Mouse (Mus musculus) ES-Bruce4 (cell line): ENCODE results near the gene Neurl1b.

Source experiments
- CTCF ChIP-seq: IDR thresholded peaks from one replicate; pipeline ENCODE4 v1.8.1; 2011; ENCODE audit warnings: low read depth, low read length
- EP300 ChIP-seq: IDR thresholded peaks from 2 replicates; pipeline ENCODE4 v1.6.1; 2011; ENCODE audit warnings: low read depth, low read length; ENCODE audit not compliant: insufficient read depth
- POLR2A ChIP-seq: IDR thresholded peaks from one replicate; pipeline ENCODE4 v1.8.1; 2011; ENCODE audit warnings: low read length; ENCODE audit not compliant: insufficient read depth

DNA sequence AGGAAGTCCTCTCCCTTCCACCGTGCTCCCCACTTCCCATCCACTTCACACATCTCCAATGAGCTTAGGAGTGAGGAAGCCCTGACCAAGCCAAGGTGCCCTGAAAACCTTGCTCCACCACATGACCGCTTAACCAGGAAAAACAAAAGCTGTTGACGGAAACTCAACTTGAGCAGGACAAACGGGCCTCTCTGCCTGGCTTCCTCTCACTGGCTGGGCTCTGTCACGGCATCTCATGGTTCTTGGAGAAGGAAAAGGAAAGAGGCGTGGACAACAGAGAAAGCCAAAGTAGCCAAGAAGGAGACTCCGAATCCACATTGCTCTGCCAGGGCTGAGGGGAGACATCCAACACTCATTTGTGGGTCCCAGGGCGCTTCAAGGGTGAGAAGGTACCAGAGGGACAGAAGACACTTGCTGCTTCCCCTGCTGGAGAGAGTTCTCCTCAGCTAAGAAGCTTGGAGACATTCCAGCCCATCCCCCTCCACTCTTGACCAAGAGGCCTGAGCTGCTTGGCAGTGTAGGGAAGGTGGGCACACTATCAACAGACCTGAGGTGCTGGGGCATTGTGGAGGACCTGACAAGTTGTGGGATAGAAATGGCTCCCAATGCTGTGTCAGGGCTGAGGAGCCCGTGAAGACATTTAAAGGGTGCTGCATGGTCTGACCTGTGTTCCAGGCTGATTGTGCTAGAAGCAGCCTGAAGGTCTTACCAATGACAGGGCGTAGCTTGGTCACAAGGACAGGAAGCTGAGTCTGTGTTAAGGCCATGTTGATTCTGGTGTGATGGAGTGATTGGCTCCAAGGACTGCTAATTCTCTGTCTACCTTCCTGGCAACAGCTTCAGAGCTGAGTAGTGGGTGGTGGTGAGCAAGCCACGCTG is 29.1 kb upstream of the Neurl1b start:
- TF ChIP-seq EP300 (no peak), CTCF (no peak), POLR2A (no peak)
